Mouse (Mus musculus): Measurements from ENCODE around the gene Cox17.

DNA sequence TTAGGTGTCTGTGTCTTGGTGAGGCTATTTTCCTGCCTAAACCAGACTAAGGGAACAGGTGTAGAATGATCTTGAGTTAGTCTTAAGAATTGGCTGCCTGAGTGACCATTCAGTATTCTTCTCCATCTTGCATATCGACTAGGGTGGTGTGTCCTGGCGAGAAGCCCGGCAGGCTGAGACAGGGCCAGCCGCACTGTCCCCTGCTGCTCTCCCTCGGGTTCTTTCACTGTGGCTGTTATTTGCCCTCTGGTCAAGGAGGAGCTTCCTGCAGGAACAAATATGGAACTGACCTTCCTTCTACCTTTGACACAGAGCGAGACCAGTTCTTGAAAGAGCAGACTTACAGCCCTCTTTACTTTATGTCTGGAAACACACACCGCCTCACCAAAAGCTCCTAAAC, 5.2 kb downstream of the Cox17 start:
- no peak for TF ChIP-seq CTCF (IDR thresholded peaks at IDR 0.05; ENCODE audit: extremely low read depth, insufficient read length, insufficient replicate concordance, low read depth, low read length)
- no peak for TF ChIP-seq POLR2A (IDR thresholded peaks at IDR 0.05; ENCODE audit: low read depth, low read length)

Measured in small intestine, adult 2 months (tissue).